Mouse (Mus musculus) right cerebral cortex, postnatal 10 days (tissue): Measurements from ENCODE around the gene Rap1b.

Experiments used
- DNase-seq, 2 experiments: peaks; one replicate each; pipeline ENCODE4 v3.0.0; 2021; ENCODE audit warnings: low spot score in 2 of 2

The Rap1b gene

DNA sequence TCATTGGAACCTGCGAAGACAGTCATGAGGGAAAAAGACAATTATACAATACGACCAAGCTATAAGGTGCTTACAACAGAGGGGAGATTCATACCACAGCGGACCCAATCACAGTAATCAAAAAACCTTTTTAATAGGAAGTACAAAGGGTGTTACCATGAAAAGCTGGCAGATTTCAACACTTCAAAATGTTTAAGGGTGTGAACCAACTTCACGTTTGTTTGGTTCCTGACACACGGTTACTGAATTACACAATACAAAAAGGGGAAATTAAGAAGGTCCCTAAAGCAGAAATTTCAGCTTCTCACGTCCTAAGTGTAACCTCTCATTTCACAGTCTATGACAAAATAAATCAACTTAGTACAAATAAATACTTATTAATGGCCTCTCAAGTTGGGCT is 27.2 kb downstream of the Rap1b start:
- no peak for DNase-seq

DNA sequence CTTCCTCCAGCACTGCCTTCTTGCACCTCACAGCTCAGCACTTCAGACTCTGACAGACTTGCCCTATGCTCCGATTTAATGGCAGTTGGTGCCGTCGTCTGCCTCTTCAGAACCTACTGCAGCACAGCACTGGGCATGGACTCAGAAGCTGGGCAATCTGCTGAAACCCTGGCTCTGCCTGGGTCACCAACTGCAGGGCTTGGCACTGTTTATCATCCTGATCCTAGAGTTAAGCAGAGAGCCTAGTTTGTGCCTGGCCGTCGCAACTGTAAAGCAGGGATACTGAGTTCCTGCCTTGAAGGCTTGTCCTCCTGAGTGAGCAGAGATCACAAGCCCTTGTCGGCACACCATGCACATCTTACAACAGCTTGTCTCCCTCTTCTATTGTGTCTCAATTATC is 29.1 kb downstream of the Rap1b start:
- DNase-seq: no peak

DNA sequence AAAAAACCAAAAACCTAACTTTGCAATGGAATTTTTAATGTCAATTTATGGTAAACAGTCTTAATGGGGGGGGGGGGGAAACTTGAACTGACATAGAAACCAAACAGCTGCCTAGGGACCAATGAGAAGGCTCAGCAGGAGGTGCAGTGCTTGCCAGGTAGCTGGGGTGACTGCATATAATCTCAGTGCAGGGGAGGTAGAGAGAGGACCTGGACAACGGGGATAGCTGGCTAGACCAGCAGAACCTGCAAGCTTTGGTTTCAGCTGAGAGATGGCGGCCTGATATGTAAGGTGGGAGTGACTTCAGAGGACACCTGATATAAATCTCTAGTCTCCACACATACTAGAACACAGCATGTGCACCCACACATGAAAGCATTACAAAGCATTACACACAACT is 33.3 kb downstream of the Rap1b start:
- DNase-seq: no peak

DNA sequence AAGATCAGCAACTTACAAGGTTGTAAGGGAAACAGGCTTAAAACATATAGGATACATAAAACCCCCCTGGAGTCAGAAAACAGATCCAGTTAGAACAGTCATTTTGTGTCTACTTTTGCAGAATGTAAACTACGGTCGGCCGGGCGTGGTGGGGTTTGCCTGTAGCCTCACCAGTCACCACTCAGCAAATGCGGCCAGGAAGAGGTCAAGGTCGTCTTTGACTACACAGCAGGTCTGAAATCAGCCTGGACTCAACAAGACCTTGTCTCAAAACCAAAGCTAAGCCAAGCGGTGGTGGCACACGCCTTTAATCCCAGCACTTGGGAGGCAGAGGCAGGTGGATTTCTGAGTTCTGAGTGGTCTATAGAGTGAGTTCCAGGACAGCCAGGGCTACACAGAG is 34.3 kb downstream of the Rap1b start:
- DNase-seq: no peak

DNA sequence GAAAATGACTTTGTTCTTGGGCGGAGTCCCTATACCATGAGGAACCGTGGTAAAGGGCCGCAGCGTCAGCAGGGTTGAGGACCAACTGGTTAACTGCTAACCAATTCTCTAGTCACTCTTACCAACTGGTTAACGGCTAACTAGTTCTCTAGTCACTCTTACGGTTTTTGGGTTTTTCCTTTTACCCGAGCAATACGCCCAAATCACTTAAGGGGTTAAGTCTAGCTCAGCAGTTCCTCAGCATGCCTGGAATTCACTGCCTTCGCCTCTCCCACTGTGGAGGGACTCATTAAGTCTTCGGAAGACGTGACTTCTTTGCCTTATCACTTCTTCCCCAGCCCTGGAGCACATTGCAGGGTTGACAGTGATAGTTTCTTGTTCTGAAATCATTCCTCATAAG is 35.3 kb downstream of the Rap1b start:
- no peak for DNase-seq

DNA sequence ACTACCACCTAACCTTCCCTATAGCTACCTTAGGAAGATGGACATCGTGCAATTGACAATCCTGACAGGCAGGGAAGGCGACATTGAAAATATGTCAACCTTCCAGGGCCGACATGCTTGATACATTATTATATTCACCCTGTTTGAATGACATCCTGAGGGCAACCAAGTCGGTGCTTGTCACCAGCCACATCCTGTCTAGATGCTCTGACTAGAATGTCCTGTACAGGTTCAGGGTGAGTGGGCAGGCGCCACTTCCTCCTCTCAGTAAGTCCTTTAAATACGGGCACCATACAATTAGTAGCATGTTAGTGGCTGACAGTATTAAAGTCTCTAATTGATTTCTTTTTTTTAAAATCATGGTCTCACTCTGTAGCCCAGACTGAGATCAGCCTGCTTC is 37.8 kb downstream of the Rap1b start:
- no peak for DNase-seq

DNA sequence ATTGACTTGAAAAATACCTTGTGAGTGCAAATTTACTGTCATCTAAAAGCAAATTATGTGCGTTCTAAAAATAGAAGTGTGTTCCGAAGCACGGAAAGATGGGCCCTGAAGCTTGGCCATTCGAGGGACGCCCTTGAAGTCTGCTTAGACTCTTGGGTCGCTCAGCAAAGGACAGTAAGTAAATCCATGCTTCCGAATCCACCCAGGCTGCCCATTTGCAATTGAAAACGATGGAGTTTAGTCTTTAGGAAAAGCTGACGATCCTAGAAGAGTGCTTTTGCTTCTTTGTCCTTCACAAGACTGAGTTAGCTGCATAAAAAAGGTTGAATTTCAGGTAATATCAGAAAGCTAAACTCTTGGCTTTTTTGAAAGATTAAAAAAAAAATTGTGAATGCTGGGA is 39.9 kb downstream of the Rap1b start:
- DNase-seq: no peak

DNA sequence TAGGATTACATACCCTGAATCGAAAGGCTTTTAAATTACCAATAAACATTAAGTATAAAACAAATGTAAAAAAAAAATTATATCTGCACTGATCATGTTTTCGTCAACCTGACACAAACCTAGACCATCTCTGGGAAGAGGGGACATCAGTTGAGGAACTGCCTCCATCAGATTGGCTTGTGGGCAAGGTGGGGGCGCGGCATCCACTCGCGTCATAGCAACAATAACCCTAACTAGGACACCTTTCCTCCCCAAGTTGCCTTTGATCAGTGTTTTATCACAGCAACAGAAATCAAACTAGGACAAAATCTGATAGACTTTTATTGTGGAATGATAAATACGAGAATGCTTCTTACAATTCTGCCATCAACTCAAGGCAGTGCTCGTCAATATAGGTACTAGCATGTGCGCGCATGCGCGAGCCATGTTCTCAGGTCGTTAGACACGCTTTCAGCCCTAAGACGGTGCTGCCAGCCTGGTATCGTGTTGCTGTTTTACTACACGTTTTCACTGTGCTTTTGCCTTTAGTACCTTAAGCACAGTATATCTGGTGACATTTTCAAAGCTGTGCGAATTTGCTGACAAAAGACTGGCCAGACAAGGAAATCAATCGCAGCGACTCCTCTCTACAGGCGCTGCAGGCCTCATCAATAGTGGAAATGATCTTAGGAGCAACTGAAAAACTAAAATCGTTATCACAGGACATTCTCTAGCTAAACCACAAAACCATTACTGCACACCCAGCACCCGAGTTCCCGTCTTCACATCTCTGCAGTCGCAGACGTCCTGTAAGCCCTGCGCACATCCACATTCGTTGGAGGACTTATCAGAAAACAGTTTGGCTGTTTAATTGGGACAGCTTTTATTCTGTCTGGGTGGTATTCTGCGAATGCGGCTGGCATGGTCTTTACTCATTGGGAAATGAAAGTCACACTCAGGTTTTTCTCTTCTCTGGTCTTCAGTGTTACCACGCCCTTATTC is 41.7 kb downstream of the Rap1b start:
- DNase-seq: peak in 1 of 2 experiments; percentile 11

DNA sequence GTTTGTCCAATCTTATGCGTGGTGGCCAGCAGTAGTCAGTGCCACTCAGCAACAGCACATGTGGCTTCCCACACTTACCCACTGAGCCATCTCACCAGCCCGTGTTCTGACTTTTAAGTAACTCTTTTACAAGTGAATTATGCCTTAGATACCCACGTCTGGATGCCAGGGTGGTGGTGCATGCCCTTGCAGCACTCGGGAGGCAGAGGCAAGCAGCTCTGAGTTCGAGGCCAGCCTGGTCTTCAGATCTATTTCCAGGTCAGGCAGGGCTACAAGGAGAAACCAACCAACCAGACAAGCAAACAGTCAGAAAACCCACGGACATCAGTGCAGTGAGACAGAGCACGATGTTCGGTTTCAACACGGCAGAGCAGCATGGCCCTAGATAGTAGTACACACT is 43.9 kb downstream of the Rap1b start:
- DNase-seq: peak in 1 of 2 experiments; percentile 10

DNA sequence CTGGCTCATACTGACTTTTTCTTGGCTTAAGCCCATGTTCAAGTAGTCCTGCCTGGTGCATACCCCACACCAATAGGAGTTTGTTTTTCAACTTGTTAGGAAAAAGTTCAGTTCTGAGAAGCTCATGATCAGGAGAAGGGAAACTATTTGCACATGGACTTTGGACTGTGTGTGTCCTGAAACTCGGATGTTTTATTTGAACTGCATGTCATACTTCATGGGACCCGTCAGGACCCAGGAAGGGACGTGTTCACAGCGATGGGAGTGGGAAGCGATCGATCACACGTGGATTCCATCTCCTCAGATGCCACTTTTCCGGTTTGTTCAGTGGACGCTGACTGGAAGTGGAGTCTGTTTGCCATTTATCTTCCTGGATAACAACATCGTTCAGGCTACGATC is 46.0 kb downstream of the Rap1b start:
- DNase-seq: peak in 1 of 2 experiments; percentile 10

DNA sequence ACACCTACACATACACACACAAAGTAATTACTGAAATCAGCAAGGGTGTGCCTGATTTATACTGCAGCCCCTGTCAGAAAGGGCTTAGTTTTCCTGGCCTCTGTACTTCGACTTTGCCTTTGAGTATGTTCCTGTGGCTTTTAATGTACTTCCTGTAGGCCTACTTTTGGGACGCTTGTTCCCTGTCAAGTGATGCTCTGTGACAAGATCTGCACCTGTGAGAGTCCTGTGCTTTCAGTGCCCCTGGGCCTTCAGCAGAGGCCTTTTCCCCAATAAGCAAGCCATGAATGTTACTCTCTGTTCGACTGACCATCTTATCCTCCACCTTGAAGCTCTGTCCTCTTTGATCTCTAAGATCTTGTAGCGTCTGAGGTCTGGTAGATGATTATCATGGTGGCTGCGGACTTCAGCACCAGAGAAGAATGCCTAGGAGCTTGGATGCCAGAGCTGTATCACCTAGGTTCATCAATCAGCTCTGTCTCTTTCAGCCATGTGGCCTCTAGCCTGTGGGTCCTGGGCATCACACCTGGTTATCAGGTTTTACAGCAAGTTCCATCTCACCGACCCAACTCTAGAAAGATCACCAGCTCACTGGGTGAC is 47.3 kb downstream of the Rap1b start:
- no peak for DNase-seq

DNA sequence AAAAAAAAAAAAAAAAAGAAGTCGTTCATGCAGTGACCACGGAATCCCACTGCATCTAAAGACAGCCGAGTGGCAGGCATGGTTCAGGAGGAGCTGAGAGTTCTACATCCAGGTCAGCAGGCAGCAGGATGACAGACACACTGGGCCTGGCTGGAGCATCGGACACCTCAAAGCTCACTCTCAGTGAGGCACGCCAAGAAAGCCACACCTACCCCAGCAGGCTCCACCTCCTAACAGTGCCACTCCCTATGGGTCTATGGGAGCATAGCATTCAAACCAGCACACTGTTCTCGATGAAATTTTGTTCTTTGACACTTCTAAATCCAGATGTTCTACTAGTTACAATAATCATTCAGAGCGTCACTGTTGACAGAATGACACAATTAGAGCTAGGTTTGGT is 48.2 kb downstream of the Rap1b start:
- no peak for DNase-seq

DNA sequence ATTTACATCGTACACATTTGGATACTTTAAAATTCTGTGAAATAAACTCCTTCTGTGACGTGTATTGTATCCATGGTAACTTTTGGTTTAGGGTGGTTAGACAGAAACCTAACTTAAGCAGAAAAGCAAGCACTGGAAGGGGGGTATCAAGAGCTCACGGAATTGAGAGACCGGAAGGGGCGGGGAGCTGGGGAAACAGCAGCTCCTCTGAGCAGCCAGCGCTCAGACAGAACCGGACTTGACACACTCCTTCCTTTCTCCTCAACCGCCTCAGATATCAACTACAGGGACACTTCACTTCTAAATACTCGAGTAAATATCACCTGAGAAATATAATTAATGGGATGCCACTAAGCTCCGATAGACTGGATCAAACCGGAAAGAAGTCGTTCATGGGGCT is 48.7 kb downstream of the Rap1b start:
- no peak for DNase-seq

DNA sequence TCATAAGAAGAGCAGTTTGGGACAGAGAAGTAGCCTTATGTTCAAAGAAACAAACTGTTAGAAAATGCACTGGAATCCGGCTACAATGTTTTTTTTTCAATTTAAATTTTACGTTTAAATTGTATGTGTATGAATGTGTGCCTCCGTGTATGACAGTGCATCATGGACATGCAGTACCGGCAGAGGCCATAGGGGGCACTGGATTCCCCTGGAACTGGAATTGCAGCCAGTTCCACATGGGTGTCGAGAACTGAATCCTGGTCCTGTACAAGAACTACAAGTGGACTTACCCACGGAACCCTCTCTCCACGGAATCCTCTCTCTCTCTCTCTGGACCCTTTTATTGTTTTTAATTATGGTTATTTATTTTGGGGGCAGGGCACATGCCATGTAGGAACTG is 49.7 kb downstream of the Rap1b start:
- no peak for DNase-seq

DNA sequence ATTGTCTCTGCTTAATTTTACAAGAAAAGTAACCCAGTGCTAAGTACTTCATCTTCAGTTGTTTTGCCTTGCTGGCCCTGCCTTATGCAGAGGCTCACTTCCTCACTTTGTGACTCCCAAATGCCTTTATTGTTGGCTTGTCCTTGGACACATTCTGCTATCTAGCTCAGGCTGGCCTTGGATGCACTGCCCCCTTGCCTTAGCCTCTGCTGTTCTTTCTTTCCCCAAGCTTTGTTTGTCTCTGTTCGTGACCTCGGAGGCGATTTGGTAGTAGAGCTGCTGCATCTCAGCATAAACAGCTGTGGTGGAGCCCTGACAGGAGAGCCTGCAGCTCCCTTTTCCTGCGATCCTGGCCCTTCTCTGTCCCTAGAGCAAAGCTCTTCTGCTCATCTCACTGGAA is 50.6 kb downstream of the Rap1b start:
- DNase-seq: no peak

DNA sequence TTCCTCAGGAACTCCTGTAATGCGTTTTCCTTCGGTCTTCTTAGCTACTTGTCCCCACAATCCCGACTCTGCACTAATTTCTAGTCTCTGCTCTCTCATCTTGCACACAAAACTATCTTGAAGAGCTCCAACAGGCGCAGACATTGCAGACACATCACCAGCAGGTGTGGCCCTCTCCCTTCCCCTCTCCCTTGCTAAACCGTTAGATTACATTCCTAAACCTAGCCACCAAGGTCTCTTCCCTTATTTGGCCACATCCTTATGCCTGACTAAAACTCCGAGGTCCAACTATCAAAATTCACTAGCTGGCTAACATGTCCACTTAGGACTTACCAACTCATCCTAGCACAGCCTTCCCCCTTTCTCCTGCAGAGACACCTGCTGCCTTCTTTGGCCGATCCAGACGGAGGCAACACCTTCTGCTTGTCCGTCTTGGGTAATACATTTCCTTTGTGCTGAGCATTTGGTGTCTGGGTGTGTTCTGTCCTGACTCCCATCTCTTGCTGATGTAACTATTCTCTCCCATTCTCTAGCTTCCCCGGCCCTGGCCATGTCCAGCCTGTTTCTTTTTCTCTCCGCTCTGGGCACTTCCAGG is 52.3 kb downstream of the Rap1b start:
- no peak for DNase-seq

DNA sequence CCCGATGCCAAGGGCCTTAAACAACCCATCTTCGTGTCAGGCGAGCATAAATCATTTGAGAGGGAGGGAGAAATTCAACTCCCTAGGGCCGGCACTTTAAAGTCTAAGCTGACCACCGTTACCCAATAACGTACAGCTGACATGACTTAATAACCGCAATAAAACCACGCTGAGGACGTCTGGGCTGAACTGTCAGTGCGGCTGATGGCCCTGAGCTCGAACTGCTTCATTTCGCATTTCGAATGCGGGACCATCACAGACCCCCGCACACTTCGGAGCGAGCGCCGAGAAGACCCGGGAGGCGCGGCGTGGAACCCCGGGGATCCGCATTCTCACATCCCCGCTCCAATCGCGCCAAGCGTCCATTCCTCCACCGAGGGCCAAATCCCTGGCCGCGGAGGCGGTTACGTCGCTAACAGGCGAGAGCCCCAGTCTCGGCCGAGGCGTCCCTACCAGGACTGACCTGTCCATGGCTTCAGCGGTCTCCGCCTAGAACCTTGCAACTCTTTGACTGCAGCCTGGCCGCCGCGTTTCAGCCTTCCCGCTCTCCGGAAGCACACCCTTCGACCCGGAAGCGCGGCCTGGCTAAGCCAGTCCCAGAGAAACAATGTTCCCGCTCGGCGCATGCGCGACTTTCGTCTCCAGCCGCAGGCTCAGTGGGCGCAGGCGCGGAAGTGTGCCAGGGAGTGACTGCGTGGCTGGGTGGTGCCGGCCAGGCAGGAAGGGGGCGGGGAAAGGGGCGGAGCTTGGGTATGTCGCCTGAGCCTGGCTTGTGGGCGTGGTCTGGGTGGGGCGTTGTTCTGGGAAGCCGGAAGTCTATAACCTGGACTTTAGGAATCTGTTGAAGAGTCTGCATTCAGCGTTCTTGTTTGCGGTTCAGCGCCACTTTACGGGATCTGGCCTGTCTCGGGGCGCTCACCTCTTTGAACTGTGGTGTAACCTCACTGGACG is 53.4 kb downstream of the Rap1b start, which contains the start of gene Nup107:
Nup107 (minus strand) TSS at position 565 of the 951 bp plus-strand sequence.
- DNase-seq: peak; percentile 100

DNA sequence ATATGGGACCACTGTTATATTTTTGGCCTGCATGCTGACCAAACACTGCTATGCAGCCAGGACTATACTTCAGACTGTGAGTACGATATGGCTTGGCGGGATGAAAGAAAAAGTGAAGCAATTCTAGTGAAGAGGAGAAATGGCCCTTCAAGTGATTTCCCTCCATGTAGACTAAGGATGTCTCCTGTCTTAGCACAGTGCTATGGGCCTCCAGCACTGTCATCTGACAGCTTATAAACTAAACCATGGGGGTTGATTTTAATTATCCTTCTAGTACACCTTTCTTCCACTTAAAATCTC is 54.7 kb downstream of the Rap1b start:
- no peak for DNase-seq

DNA sequence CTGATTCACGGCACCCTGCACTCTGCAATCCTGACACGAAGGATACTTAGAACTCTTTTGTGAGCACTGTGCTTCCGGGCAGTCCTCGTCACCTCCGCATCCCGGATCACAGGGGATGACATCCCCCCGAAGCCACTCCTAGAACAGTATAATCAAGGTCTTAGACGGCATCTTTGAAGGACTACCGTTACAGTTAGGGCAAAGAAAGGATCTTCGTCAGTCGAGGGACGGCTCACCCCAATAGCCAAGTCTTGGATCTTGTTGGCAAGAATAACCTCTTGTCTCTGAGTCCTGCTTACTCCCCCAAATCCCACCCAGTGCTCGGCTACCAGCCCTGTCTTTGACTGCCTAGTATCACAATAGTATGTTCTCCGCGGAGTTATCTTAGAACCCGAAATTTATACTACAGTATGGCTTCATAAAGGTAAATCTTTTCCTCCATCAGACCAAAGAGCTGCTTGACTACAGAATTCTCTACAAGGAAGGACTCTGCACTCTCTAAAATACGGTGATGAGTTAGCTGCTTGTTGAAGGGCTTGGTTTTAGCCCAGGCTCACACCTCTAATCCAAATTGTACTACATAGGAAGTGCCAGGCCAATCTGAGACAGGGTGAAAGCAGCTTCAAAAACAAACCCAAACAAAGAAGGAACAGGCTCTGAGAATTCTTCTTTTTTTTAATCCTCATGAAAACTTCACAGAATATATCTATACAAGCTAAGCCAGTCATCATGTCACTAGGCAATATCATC is 55.2 kb downstream of the Rap1b start:
- DNase-seq: no peak

DNA sequence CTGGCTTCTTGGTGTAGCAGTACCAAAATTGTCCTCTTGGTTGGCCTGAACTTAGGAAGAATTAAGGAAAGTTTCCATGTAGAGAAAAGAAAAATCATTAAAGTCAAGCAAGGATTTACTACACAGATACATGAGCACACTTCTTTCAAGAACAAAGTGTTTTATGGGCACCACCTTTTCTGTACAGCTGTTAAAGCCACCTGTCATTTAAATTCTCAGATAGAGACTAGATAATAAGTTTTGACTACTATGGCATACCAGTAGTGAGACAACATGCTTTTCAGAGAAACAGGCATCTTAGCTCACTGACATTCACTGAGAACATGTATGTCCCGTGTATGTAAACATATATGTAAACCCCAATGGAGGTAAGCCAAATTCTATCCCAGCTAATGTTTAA is 55.8 kb downstream of the Rap1b start:
- no peak for DNase-seq

DNA sequence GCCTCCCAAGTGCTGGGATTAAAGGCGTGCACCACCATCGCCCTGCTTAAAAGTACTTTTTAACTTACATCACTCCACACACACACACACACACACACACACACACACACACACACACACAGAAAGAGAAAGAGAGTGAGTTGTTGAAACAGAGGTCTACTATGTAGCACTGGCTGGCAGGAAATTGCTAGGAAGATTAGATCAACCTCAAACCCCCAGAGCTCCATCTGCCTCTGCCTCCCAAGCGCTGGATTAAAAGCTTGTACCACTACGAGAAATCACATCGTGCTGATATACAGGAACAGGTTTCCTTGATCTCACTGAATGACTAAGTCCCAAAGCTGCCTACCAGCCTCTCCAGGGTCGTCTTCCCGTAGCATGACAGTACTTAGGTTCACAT is 61.2 kb downstream of the Rap1b start:
- no peak for DNase-seq
